Mouse (Mus musculus): ENCODE data around the gene Dgkg. TPM values are rescaled to one million over a fixed set of nuclear protein-coding genes. Genes with fewer than 3 reads are reported as not detected.

Dgkg gene
- polyA plus RNA-seq, 1 experiment from 2014 or later, result 1.4 TPM

DNA sequence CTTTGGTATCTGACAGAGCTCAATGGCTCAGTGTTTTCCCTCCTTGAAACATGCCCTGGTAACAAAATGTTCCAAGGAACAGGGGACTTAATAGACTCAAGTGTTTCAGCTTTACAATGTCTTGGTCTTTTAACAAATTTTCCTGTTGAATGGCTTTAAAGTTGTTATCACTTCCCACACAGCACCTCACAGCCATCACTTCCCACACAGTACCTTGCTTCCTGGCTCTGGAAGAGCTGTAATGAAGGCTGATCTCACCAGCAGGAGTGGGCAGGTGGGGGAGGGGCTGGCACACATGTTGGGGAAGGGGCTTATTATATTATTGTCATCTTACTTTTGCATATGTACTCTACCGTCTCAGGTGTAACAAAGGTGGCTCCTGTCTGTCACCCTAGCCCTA, 173.1 kb downstream of the Dgkg start:
- H3K4me3 ChIP-seq (ENCODE audit: low read depth, low read length), result no peak overlapping the region
- H3K27me3 ChIP-seq (replicated peaks; ENCODE audit: control insufficient read depth, insufficient read depth, low read length), result no peaks in the 10 kb centered on the region
- H3K4me1 ChIP-seq (ENCODE audit: control insufficient read depth, insufficient read depth, low read length), result no peaks in the 10 kb centered on the region
- H3K9ac ChIP-seq (ENCODE audit: low read depth, low read length), result no peak overlapping the region
- DNase-seq (ENCODE audit: low spot score) (no peak), ATAC-seq (ENCODE audit: low read depth) (no peak)
- no peaks in the 10 kb centered on the region for H3K9me3 ChIP-seq (ENCODE audit: control insufficient read depth, low read length)
- H3K4me2 ChIP-seq (ENCODE audit: low read depth, low read length), result no peak overlapping the region
- no peaks in the 10 kb centered on the region for H3K36me3 ChIP-seq (ENCODE audit: control insufficient read depth, insufficient read depth, low read length)
- no peak overlapping the region for H3K27ac ChIP-seq (replicated peaks; ENCODE audit: low read depth, low read length)
- WGBS, result 71% methylated on average over 1 of the region's 1 CpGs

- Histone ChIP-seq H3K27me3 (replicated peaks; ENCODE audit: control insufficient read depth, insufficient read depth, low read length) (no peaks in the 10 kb centered on the region), H3K4me2 (ENCODE audit: low read depth, low read length) (no peak overlapping the region), H3K27ac (replicated peaks; ENCODE audit: low read depth, low read length) (no peak overlapping the region), H3K4me3 (ENCODE audit: low read depth, low read length) (no peak overlapping the region), H3K36me3 (ENCODE audit: control insufficient read depth, insufficient read depth, low read length) (no peaks in the 10 kb centered on the region), H3K4me1 (ENCODE audit: control insufficient read depth, insufficient read depth, low read length) (no peaks in the 10 kb centered on the region), H3K9ac (ENCODE audit: low read depth, low read length) (no peak overlapping the region), H3K9me3 (ENCODE audit: control insufficient read depth, low read length) (no peaks in the 10 kb centered on the region)
- no peak for DNase-seq (ENCODE audit: low spot score)
- no peak for ATAC-seq (ENCODE audit: low read depth)
- 93% methylated on average over 8 of the region's 8 CpGs for WGBS
Measured at GRCm38 (mm10) chr16:22479322-22479721, 177.7 kb downstream of the Dgkg start.

GRCm38 (mm10) chr16:22471728-22472127, 185.3 kb downstream of the Dgkg start:
- Histone ChIP-seq H3K9me3 (ENCODE audit: control insufficient read depth, low read length) (no peaks in the 10 kb centered on the region), H3K4me1 (ENCODE audit: control insufficient read depth, insufficient read depth, low read length) (no peaks in the 10 kb centered on the region), H3K4me2 (ENCODE audit: low read depth, low read length) (no peak overlapping the region), H3K27ac (replicated peaks; ENCODE audit: low read depth, low read length) (no peak overlapping the region), H3K9ac (ENCODE audit: low read depth, low read length) (no peak overlapping the region), H3K4me3 (ENCODE audit: low read depth, low read length) (no peak overlapping the region), H3K36me3 (ENCODE audit: control insufficient read depth, insufficient read depth, low read length) (no peaks in the 10 kb centered on the region), H3K27me3 (replicated peaks; ENCODE audit: control insufficient read depth, insufficient read depth, low read length) (no peaks in the 10 kb centered on the region)
- ATAC-seq (ENCODE audit: low read depth), result no peak
- WGBS, result 76% methylated on average over 2 of the region's 2 CpGs
- no peak for DNase-seq (ENCODE audit: low spot score)

DNA sequence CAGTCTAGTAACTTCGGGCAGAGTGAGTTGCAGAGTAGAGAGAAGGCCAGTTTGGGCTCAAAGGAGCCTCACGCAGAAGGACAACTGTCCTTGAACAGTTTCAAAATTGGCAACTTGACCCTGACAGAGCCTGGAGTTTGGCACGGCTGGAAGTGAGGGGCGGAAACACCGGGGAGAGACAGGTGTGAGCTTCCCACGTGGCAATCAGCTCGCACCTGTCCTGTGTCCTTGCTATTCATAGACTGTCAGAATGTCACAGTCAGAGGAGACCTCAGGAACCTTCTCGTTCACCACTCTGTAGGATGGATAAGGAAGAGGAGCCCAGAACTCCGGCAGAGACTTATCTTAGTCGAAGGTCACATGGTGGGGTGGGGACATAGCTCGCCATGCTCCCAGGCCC, 187.6 kb downstream of the Dgkg start:
- Histone ChIP-seq H3K27ac (replicated peaks; ENCODE audit: low read depth, low read length) (no peak overlapping the region), H3K36me3 (ENCODE audit: control insufficient read depth, insufficient read depth, low read length) (no peaks in the 10 kb centered on the region), H3K27me3 (replicated peaks; ENCODE audit: control insufficient read depth, insufficient read depth, low read length) (no peaks in the 10 kb centered on the region), H3K4me1 (ENCODE audit: control insufficient read depth, insufficient read depth, low read length) (0 out of 2 replicates have a peak, but pooled peaks cover 4% of the 10 kb centered on the region), H3K4me2 (ENCODE audit: low read depth, low read length) (no peak overlapping the region), H3K4me3 (ENCODE audit: low read depth, low read length) (no peak overlapping the region), H3K9ac (ENCODE audit: low read depth, low read length) (no peak overlapping the region), H3K9me3 (ENCODE audit: control insufficient read depth, low read length) (no peaks in the 10 kb centered on the region)
- ATAC-seq (ENCODE audit: low read depth) (no peak), DNase-seq (ENCODE audit: low spot score) (no peak)
- 76% methylated on average over 11 of the region's 11 CpGs for WGBS

GRCm38 (mm10) chr16:22467111-22467510, 189.9 kb downstream of the Dgkg start:
- no peak overlapping the region for H3K4me3 ChIP-seq (ENCODE audit: low read depth, low read length)
- H3K27me3 ChIP-seq (replicated peaks; ENCODE audit: control insufficient read depth, insufficient read depth, low read length), result no peaks in the 10 kb centered on the region
- no peak overlapping the region for H3K9ac ChIP-seq (ENCODE audit: low read depth, low read length)
- no peak overlapping the region for H3K27ac ChIP-seq (replicated peaks; ENCODE audit: low read depth, low read length)
- DNase-seq (ENCODE audit: low spot score) (no peak), ATAC-seq (ENCODE audit: low read depth) (no peak)
- no peaks in the 10 kb centered on the region for H3K36me3 ChIP-seq (ENCODE audit: control insufficient read depth, insufficient read depth, low read length)
- 0 out of 2 replicates have a peak, but pooled peaks cover 4% of the 10 kb centered on the region for H3K4me1 ChIP-seq (ENCODE audit: control insufficient read depth, insufficient read depth, low read length)
- no peaks in the 10 kb centered on the region for H3K9me3 ChIP-seq (ENCODE audit: control insufficient read depth, low read length)
- 94% methylated on average over 2 of the region's 2 CpGs for WGBS
- H3K4me2 ChIP-seq (ENCODE audit: low read depth, low read length), result no peak overlapping the region

DNA sequence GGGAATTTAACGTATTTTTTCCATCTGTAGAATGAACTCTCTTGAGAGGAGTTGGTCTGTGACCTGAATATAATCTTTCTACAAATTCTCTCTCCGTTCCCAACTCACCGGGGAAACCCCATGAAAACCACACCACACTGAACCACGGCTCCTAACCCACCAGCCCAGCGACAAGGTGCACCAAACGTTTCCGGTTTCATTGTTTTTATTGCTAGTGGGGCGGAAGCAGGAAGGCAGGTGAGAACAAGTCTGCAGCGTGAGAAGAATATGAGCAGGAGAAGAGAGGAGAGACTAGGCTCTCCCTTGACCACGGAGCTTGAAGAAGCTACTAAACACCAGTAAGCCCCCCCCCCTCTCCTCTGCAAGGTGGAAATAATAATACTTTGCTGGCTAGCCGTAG, 190.6 kb downstream of the Dgkg start:
- Histone ChIP-seq H3K4me2 (ENCODE audit: low read depth, low read length) (no peak overlapping the region), H3K36me3 (ENCODE audit: control insufficient read depth, insufficient read depth, low read length) (no peaks in the 10 kb centered on the region), H3K27me3 (replicated peaks; ENCODE audit: control insufficient read depth, insufficient read depth, low read length) (no peaks in the 10 kb centered on the region), H3K9ac (ENCODE audit: low read depth, low read length) (no peak overlapping the region), H3K4me3 (ENCODE audit: low read depth, low read length) (no peak overlapping the region), H3K4me1 (ENCODE audit: control insufficient read depth, insufficient read depth, low read length) (0 out of 2 replicates have a peak, but pooled peaks cover 7% of the 10 kb centered on the region), H3K9me3 (ENCODE audit: control insufficient read depth, low read length) (no peaks in the 10 kb centered on the region), H3K27ac (replicated peaks; ENCODE audit: low read depth, low read length) (no peak overlapping the region)
- 51% methylated on average over 11 of the region's 11 CpGs for WGBS
- DNase-seq (ENCODE audit: low spot score) (peak; percentile 7), ATAC-seq (ENCODE audit: low read depth) (no peak)

- no peaks in the 10 kb centered on the region for H3K27me3 ChIP-seq (replicated peaks; ENCODE audit: control insufficient read depth, insufficient read depth, low read length)
- 0 out of 2 replicates have a peak, but pooled peaks cover 7% of the 10 kb centered on the region for H3K4me1 ChIP-seq (ENCODE audit: control insufficient read depth, insufficient read depth, low read length)
- H3K9ac ChIP-seq (ENCODE audit: low read depth, low read length), result no peak overlapping the region
- no peak overlapping the region for H3K4me3 ChIP-seq (ENCODE audit: low read depth, low read length)
- ATAC-seq (ENCODE audit: low read depth), result no peak
- no peak overlapping the region for H3K4me2 ChIP-seq (ENCODE audit: low read depth, low read length)
- H3K36me3 ChIP-seq (ENCODE audit: control insufficient read depth, insufficient read depth, low read length), result no peaks in the 10 kb centered on the region
- 65% methylated on average over 3 of the region's 3 CpGs for WGBS
- no peak overlapping the region for H3K27ac ChIP-seq (replicated peaks; ENCODE audit: low read depth, low read length)
- no peak for DNase-seq (ENCODE audit: low spot score)
- no peaks in the 10 kb centered on the region for H3K9me3 ChIP-seq (ENCODE audit: control insufficient read depth, low read length)
Measured at GRCm38 (mm10) chr16:22462220-22462619, 194.8 kb downstream of the Dgkg start.

DNA sequence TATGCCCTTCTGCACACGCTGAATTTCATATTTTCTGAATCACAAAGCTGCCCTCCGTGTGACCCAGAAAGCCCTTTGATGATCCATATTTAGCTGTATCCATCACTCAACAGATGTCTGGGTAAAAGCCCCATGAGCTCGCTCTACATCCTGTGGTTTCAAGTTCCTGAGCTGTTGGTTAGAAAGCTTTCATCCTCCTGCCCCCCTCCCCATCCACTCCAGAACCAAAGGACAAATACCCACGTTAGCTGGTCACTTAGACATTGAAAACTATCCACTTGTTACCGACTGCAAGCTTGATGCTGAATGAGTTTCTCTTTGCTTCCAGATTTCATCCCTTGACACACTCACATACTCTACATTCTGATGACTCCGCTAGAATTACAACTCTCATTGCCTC, 195.3 kb downstream of the Dgkg start:
- Histone ChIP-seq H3K4me1 (ENCODE audit: control insufficient read depth, insufficient read depth, low read length) (0 out of 2 replicates have a peak, but pooled peaks cover 7% of the 10 kb centered on the region), H3K36me3 (ENCODE audit: control insufficient read depth, insufficient read depth, low read length) (no peaks in the 10 kb centered on the region), H3K27me3 (replicated peaks; ENCODE audit: control insufficient read depth, insufficient read depth, low read length) (no peaks in the 10 kb centered on the region), H3K27ac (replicated peaks; ENCODE audit: low read depth, low read length) (no peak overlapping the region), H3K4me2 (ENCODE audit: low read depth, low read length) (no peak overlapping the region), H3K9ac (ENCODE audit: low read depth, low read length) (no peak overlapping the region), H3K9me3 (ENCODE audit: control insufficient read depth, low read length) (no peaks in the 10 kb centered on the region), H3K4me3 (ENCODE audit: low read depth, low read length) (no peak overlapping the region)
- WGBS, result 43% methylated on average over 6 of the region's 6 CpGs
- no peak for ATAC-seq (ENCODE audit: low read depth)
- peak; percentile 20 for DNase-seq (ENCODE audit: low spot score)

DNA sequence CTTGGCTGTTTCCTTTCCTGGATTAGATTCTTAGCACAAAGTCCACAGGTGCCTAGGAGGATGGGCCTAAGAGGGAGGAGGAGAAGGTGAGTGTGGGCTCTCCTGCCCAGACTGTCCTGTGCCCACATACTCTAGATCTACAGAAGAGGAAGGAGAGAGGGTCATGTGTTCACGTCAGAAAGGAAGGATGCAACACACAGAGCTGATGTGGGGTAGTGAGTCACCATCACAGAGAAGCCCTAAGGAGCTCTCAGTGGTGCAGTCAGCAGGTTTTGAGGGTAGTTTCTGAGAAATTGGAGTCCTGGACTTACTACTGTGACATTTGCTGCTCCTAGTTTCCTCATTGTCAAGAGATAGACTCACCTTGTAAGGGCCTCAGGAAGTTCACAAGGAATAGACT, 196.1 kb downstream of the Dgkg start:
- DNase-seq (ENCODE audit: low spot score), result no peak
- WGBS, result 73% methylated on average over 1 of the region's 1 CpGs
- no peak for ATAC-seq (ENCODE audit: low read depth)

More for the DNA sequence above, 196.1 kb downstream of the Dgkg start:
- Histone ChIP-seq H3K9me3 (ENCODE audit: control insufficient read depth, low read length) (no peaks in the 10 kb centered on the region), H3K9ac (ENCODE audit: low read depth, low read length) (no peak overlapping the region), H3K36me3 (ENCODE audit: control insufficient read depth, insufficient read depth, low read length) (no peaks in the 10 kb centered on the region), H3K27ac (replicated peaks; ENCODE audit: low read depth, low read length) (no peak overlapping the region), H3K27me3 (replicated peaks; ENCODE audit: control insufficient read depth, insufficient read depth, low read length) (no peaks in the 10 kb centered on the region), H3K4me3 (ENCODE audit: low read depth, low read length) (no peak overlapping the region), H3K4me2 (ENCODE audit: low read depth, low read length) (no peak overlapping the region), H3K4me1 (ENCODE audit: control insufficient read depth, insufficient read depth, low read length) (0 out of 2 replicates have a peak, but pooled peaks cover 3% of the 10 kb centered on the region)

All from embryonic facial prominence, embryonic 14.5 days (tissue).